In the genomic region with DNA sequence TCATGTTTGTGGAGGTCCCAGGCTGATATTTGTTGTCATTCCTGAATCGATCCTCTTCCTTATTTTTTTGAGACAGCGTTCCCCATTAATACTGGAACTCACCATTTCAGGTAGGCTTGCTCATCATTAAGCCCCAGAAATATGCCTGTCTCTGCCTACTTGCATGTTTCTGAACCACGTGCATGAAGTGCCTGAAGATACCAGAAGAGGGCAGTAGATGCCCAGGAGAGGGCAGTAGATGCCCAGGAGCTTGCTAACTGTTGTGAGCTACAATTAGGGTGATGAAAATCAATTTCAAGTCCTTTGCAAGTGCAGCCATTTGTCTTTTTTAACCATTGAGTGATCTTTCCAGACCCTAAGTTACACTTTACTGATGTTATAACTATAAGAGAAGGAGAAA, we compare ENCODE assay signal across 9 mouse cellular contexts.
DNase-seq lines count a peak whose midpoint lies in the region; ATAC-seq and TF ChIP-seq lines count a peak whose summit lies in the region.
"Had no signal": no experiment of that assay in that cellular context is flagged by ENCODE, and none has a peak within 500 bp of the region (broad histone marks: within the 10 kb centered on the region; RNA-seq: fewer than 3 reads in every experiment).

No protein-coding gene starts in this region.

- no peak for TF ChIP-seq EP300 in liver, embryonic 14.5 days (IDR thresholded peaks at IDR 0.05; ENCODE audit: low read depth)

- H3K27me3 ChIP-seq in liver, embryonic 14.5 days (ENCODE audit: control insufficient read depth, insufficient read depth, low read length), result no peaks in the 10 kb centered on the region
- H3K27me3 ChIP-seq in limb, embryonic 11.5 days (ENCODE audit: control insufficient read depth, insufficient read depth, low read length), result no peaks in the 10 kb centered on the region

- H3K27ac ChIP-seq in liver, embryonic 14.5 days, result no peak overlapping the region
- no peak overlapping the region for H3K27ac ChIP-seq in limb, embryonic 11.5 days (replicated peaks; ENCODE audit: low read depth, low read length)

- WGBS in liver, embryonic 14.5 days (ENCODE audit: insufficient replicate concordance), result 40% methylated on average over 3 of the region's 3 CpGs
- 75% methylated on average over 3 of the region's 3 CpGs for WGBS in limb, embryonic 11.5 days

- TF ChIP-seq CTCF in liver, embryonic 14.5 days (IDR thresholded peaks at IDR 0.05; ENCODE audit: low read depth), result peak; percentile 27; the same call in 1 of the 2 replicates

- H3K9me3 ChIP-seq in liver, embryonic 14.5 days (ENCODE audit: control insufficient read depth, low read length), result no peaks in the 10 kb centered on the region
- H3K9me3 ChIP-seq in limb, embryonic 11.5 days (ENCODE audit: control insufficient read depth, low read length), result no peaks in the 10 kb centered on the region

- H3K4me2 ChIP-seq in liver, embryonic 14.5 days (ENCODE audit: low read depth), result no peak overlapping the region
- H3K4me2 ChIP-seq in limb, embryonic 11.5 days (ENCODE audit: low read depth, severe bottlenecking), result no peak overlapping the region

- H3K9ac ChIP-seq in liver, embryonic 14.5 days (replicated peaks), result no peak overlapping the region
- no peak overlapping the region for H3K9ac ChIP-seq in limb, embryonic 11.5 days (ENCODE audit: low read length)

- DNase-seq in cerebellum, postnatal 25 days, result peak; percentile 14 to 40
- DNase-seq in cerebellum, adult 9-10 months, result no peak
- no peak for DNase-seq in liver, embryonic 14.5 days (ENCODE audit: low read depth in 3 of 3, low spot score in 3 of 3)
- DNase-seq in liver, result no peak
- peak; percentile 72 for DNase-seq in ZHBTc4 (ENCODE audit: low read depth, low spot score)
- DNase-seq in limb, embryonic 11.5 days (ENCODE audit: low spot score), result peak; percentile 25
- DNase-seq in right cerebral cortex, postnatal 4 days, result no peak
- DNase-seq in gastrocnemius, postnatal 36 days, result no peak
- DNase-seq: thymus, postnatal 14 days had no signal

- no peaks in the 10 kb centered on the region for H3K36me3 ChIP-seq in liver, embryonic 14.5 days (replicated peaks; ENCODE audit: control insufficient read depth, insufficient read depth, low read depth)
- no peaks in the 10 kb centered on the region for H3K36me3 ChIP-seq in limb, embryonic 11.5 days (ENCODE audit: control insufficient read depth, insufficient read depth, low read length)

- no peak overlapping the region for H3K4me3 ChIP-seq in liver, embryonic 14.5 days (ENCODE audit: insufficient read depth in 1 of 2, low read depth in 2 of 2, low read length in 2 of 2)
- no peak overlapping the region for H3K4me3 ChIP-seq in limb, embryonic 11.5 days (ENCODE audit: low read depth, low read length)

- intact Hi-C loops in gastrocnemius, postnatal 36 days (cut with DNase I), result no loop called here

- no peak for ATAC-seq in liver, embryonic 14.5 days (ENCODE audit: insufficient read depth)
- ATAC-seq in limb, embryonic 11.5 days (ENCODE audit: insufficient number of reproducible peaks, low FRiP score, low TSS enrichment, low read depth), result no peak

- H3K4me1 ChIP-seq in liver, embryonic 14.5 days (replicated peaks; ENCODE audit: control insufficient read depth in 2 of 2, insufficient read depth in 2 of 2, low read length in 1 of 2), result no peaks in the 10 kb centered on the region
- no peaks in the 10 kb centered on the region for H3K4me1 ChIP-seq in limb, embryonic 11.5 days (ENCODE audit: control insufficient read depth, insufficient read depth, low read length)

Comparison
In these comparisons a context has a peak if more than half of its experiments do, and no peak if none do; other contexts are left out.
1. DNase-seq: peak in cerebellum, postnatal 25 days (2 of 2), ZHBTc4 (single experiment) and limb, embryonic 11.5 days (single experiment); none in cerebellum, adult 9-10 months (single experiment), liver, embryonic 14.5 days (0 of 3), liver (single experiment), right cerebral cortex, postnatal 4 days (single experiment) and gastrocnemius, postnatal 36 days (0 of 2).